Mouse (Mus musculus) E14TG2a.4 (cell line): ENCODE measurements around the gene Rgsl1.

Source experiments
- CTCF ChIP-seq: conservative IDR thresholded peaks from 2 replicates; pipeline ENCODE4 v1.5.1; 2014; ENCODE audit warnings: low read length
- NANOG ChIP-seq: IDR thresholded peaks from 2 replicates; pipeline ENCODE4 v1.6.1; 2014; ENCODE audit warnings: borderline replicate concordance, low read length, mixed read lengths
- POU5F1 ChIP-seq: IDR thresholded peaks from 2 replicates; pipeline ENCODE4 v1.6.1; 2014; ENCODE audit warnings: low read length, borderline replicate concordance

DNA sequence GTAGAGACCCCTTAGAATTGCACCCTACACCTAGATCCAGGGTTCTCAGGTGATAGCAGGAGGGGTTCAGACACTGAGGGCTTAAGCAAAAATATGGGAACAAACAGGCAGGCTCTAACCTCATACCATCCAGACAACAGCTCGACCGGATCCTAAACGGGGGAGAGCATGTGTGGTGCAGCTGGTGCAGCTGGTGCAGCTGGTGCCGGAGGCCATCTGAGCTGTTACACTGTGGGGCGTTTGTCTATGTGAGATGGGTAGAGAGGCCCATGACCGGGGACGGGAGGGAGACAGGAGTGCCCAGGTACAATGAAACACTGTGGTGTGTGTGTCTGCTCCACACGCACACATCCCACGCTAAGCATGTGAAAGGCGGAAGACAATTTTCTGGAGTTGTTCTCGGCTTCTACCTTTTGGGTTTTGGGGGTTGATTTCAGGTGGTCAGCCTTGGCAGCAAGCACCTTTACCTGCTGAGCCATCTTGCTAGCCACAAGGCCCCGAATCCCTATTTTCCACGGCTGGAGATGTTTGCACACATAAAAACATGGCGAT lies 97.7 kb downstream of the Rgsl1 start:
- no peak for TF ChIP-seq CTCF
- no peak for TF ChIP-seq POU5F1
- no peak for TF ChIP-seq NANOG
